Mouse (Mus musculus): ENCODE measurements around the gene Comp.

GRCm38 (mm10) chr8:70371951-70372350 lies 1.4 kb upstream of the Comp start:
- TF ChIP-seq CTCF (conservative IDR thresholded peaks at IDR 0.05; ENCODE audit: low read length) (no peak), NANOG (IDR thresholded peaks at IDR 0.05; ENCODE audit: borderline replicate concordance, low read length) (no peak)
